Mouse (Mus musculus) layer of hippocampus, postnatal 25 days (tissue): ENCODE measurements around the gene Actl10. TPM values are rescaled to one million over a fixed set of nuclear protein-coding genes. Genes with fewer than 3 reads are reported as not detected.

Experiments
- DNase-seq, 2 experiments: peaks; one replicate each; pipeline ENCODE4 v3.0.0; 2022; ENCODE audit warnings: mixed read lengths in 2 of 2, low spot score in 1 of 2; ENCODE audit errors: extremely low spot score in 1 of 2
- total RNA-seq, 2 experiments: library from RNA; stranded (reverse); gene quantifications; 2 replicates each; pipeline ENCODE4 v1.2.3; 2021

Actl10 gene
- total RNA-seq, 2 experiments from 2014 or later = not detected

- no peak for DNase-seq
Observed at GRCm38 (mm10) chr2:154576876-154577743, 25.5 kb downstream of the Actl10 start.

GRCm38 (mm10) chr2:154577744-154578067 lies 26.1 kb downstream of the Actl10 start:
- no peak for DNase-seq

- DNase-seq = no peak
Observed at GRCm38 (mm10) chr2:154580586-154580985, 29.0 kb downstream of the Actl10 start.

- DNase-seq = no peak
Observed at GRCm38 (mm10) chr2:154581421-154581820, 29.8 kb downstream of the Actl10 start.

GRCm38 (mm10) chr2:154583906-154584872 lies 32.6 kb downstream of the Actl10 start:
- peak; percentile 66 to 78 for DNase-seq

- DNase-seq = no peak
Observed at GRCm38 (mm10) chr2:154584931-154585601, 33.5 kb downstream of the Actl10 start.

GRCm38 (mm10) chr2:154586405-154586804 lies 34.8 kb downstream of the Actl10 start:
- DNase-seq = peak in 1 of 2 experiments; percentile 54

- DNase-seq = no peak
Observed at GRCm38 (mm10) chr2:154589051-154589450, 37.5 kb downstream of the Actl10 start.

GRCm38 (mm10) chr2:154591239-154591638 lies 39.7 kb downstream of the Actl10 start:
- DNase-seq = no peak

GRCm38 (mm10) chr2:154593025-154593424 lies 41.4 kb downstream of the Actl10 start:
- no peak for DNase-seq

- DNase-seq = no peak
Observed at GRCm38 (mm10) chr2:154595775-154596174, 44.2 kb downstream of the Actl10 start.

- DNase-seq = no peak
Observed at GRCm38 (mm10) chr2:154597399-154597798, 45.8 kb downstream of the Actl10 start.

- no peak for DNase-seq
Observed at GRCm38 (mm10) chr2:154600586-154600985, 49.0 kb downstream of the Actl10 start.

GRCm38 (mm10) chr2:154601324-154601723 lies 49.7 kb downstream of the Actl10 start:
- DNase-seq = no peak

Other genes starting within 250 kb of the Actl10 start
- not detected for gene Bpifb9b, start 244.5 kb upstream of the Actl10 start, total RNA-seq
- 10 to 100 TPM; 17.7 to 18.7 TPM for gene Cdk5rap1, start 178.8 kb upstream of the Actl10 start, total RNA-seq
- 10 to 100 TPM; 39.1 to 44.3 TPM for gene Snta1, start 143.7 kb upstream of the Actl10 start, total RNA-seq
- gene Cbfa2t2, start 115.3 kb upstream of the Actl10 start, total RNA-seq = 10 to 100 TPM; 46.4 to 51.4 TPM
- gene 1700003F12Rik, start 4.7 kb upstream of the Actl10 start, total RNA-seq = under 1 TPM; 0.81 to 0.94 TPM
- 10 to 100 TPM; 27.4 to 29.8 TPM for gene Necab3, start 7.1 kb downstream of the Actl10 start, total RNA-seq
- 1 to 10 TPM; 5.8 to 5.9 TPM for gene E2f1, start 18.1 kb downstream of the Actl10 start, total RNA-seq
- 10 to 100 TPM; 11.4 to 13.2 TPM for gene Pxmp4, start 51.9 kb downstream of the Actl10 start, total RNA-seq
- gene Zfp341, start 61.5 kb downstream of the Actl10 start, total RNA-seq = 10 to 100 TPM; 10.1 to 10.6 TPM
- not detected for gene 4930519P11Rik, start 61.7 kb downstream of the Actl10 start, total RNA-seq
- gene Chmp4b, start 99.9 kb downstream of the Actl10 start, total RNA-seq = 100 to 1,000 TPM; 206 to 232 TPM
- gene Gm14214, start 218.3 kb downstream of the Actl10 start, total RNA-seq = not detected
- 10 to 100 TPM; 70.8 to 74.2 TPM for gene Raly, start 239.3 kb downstream of the Actl10 start, total RNA-seq
- not detected for gene a, start 239.6 kb downstream of the Actl10 start, total RNA-seq